Mouse (Mus musculus) layer of hippocampus, adult 11-12 months (tissue): Measurements from ENCODE around the gene Ocrl.

Experiments used
- DNase-seq: peaks from one replicate; pipeline ENCODE4 v3.0.0; 2022; ENCODE audit warnings: low spot score

The Ocrl gene

GRCm38 (mm10) chrX:47977078-47977477, 64.9 kb downstream of the Ocrl start:
- no peak for DNase-seq

DNA sequence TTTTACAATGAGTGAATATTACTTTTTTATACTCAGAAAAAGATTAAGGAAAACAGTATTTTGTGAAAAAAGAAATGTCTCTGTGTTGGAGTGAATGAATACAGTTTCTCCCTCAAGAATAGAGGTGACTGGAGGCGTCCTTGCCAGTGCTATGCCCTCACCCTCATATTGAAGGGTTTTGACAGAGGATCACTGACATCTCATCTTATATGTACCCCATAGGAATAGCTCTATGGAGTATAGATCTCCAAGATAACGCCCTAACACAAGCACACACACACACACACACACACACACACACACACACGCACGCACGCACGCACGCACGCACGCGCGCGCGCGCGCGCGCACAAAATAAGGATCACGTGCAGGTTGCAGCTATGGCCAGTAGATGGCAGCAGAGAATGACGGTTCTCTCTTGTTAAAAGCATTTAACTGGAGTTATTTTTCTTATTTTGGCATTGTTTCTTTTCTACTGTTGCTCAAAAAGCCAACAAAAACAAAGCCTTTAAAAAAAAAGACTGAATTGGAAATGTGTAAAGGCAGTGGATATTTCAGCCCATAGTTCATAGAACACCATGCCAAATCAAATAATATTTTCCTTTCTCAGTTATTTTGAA, 72.9 kb downstream of the Ocrl start:
- peak; percentile 81 for DNase-seq

- no peak for DNase-seq
These were observed 75.8 kb downstream of the Ocrl start for GRCm38 (mm10) chrX:47988024-47988423.

DNA sequence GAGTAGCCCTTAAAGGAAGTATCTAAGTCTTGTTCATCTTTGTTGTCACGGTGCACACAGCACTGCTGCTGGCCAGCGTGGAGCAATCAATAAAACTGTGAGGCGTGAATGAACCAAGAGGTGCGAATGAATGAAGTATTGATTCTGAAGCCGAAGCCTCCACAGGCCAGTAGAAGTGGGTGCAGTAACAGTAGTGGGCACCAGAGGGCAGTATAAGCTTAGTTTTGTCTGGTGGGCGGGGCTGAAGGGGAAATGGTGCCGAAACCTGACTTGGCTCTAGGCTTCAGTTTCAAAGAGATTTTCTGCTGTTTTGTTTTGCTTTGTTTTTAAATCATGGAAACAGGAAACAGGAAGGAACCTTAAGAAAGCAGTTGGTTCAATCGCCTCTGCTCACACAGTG, 80.4 kb downstream of the Ocrl start:
- peak; percentile 73 for DNase-seq

GRCm38 (mm10) chrX:47998412-47998811, 86.2 kb downstream of the Ocrl start:
- no peak for DNase-seq

- DNase-seq: no peak
These were observed 89.0 kb downstream of the Ocrl start for GRCm38 (mm10) chrX:48001151-48001550.

DNA sequence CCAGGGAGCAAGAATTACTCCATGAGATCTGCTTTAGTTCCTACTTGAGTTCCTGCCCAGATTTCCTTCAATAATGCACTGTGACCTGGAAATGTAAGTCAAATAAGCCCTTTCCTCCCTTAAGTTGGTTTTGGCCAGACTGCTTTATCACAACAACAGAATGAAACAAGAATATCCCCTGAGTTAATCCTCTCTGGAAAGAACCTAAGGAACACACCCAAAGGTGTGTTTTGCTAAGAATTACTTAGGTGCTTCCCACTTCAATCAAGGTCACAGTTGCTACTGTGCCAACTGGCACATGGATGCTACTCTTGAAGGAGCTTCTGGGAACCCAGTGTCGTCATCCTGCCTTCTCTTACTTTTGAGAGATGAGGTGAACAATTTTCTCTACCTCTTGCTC, 92.6 kb downstream of the Ocrl start:
- no peak for DNase-seq

DNA sequence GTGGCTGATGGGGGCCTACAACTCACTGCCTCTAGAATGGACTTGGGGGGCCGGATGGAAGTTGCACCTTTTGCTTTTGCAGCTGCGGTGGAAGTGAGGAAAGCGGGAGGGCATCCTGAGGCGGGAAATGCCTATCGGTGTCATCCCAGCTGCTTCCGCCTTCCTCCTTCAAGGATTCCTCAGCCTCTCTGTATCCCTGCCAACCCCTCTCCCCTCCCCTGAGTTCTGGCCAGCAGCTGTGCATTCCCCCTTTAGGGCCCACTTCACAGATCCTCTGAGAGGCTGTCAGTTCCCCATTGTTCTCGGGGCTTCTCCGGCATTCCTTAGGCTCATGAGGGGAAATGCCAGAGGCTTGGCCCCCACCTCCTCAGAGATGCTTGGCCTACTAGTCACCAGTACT, 93.9 kb downstream of the Ocrl start:
- no peak for DNase-seq

GRCm38 (mm10) chrX:48011656-48012055, 99.5 kb downstream of the Ocrl start:
- no peak for DNase-seq
